Mouse (Mus musculus) kidney, embryonic 14.5 days (tissue): ENCODE data around the gene Gm3415. TPM values are rescaled to one million over a fixed set of nuclear protein-coding genes. Genes with fewer than 3 reads are reported as not detected.

Experiments
- ATAC-seq: fragments of 200-750 bp; cut with Nextera tagmentation; 2 replicates; pipeline ENCODE4 v1.8.0; 2017; ENCODE audit warnings: moderate number of reproducible peaks, mild to moderate bottlenecking, moderate TSS enrichment, moderate library complexity; ENCODE audit not compliant: low FRiP score, low TSS enrichment
- H3K27ac ChIP-seq: fragments of 300-500 bp; sonication (generic); 2 replicates; pipeline ENCODE4 v1.5.1; 2014; ENCODE audit warnings: low read depth, mild to moderate bottlenecking, low read length, moderate library complexity, mixed read lengths
- H3K27me3 ChIP-seq: fragments of 300-500 bp; sonication (generic); 2 replicates; pipeline ENCODE4 v1.6.1; 2014; ENCODE audit warnings: mild to moderate bottlenecking, low read length; ENCODE audit not compliant: control insufficient read depth, insufficient read depth
- H3K36me3 ChIP-seq: fragments of 300-500 bp; sonication (generic); 2 replicates; pipeline ENCODE4 v1.6.1; 2014; ENCODE audit warnings: low read length, mixed read lengths; ENCODE audit not compliant: control insufficient read depth, insufficient read depth
- H3K4me1 ChIP-seq: fragments of 300-500 bp; sonication (generic); 2 replicates; pipeline ENCODE4 v1.6.1; 2014; ENCODE audit warnings: low read length, mixed read lengths; ENCODE audit not compliant: control insufficient read depth, insufficient read depth
- H3K4me2 ChIP-seq: fragments of 300-500 bp; sonication (generic); replicated peaks from 2 replicates; pipeline ENCODE4 v1.6.1; 2014; ENCODE audit warnings: low read depth, mild to moderate bottlenecking, low read length
- H3K4me3 ChIP-seq: fragments of 300-500 bp; sonication (generic); 2 replicates; pipeline ENCODE4 v1.5.1; 2014; ENCODE audit warnings: mild to moderate bottlenecking, low read length
- H3K9ac ChIP-seq: fragments of 300-500 bp; sonication (generic); 2 replicates; pipeline ENCODE4 v1.6.1; 2014; ENCODE audit warnings: low read depth, mild to moderate bottlenecking, low read length, moderate library complexity
- H3K9me3 ChIP-seq: fragments of 300-500 bp; sonication (generic); 2 replicates; pipeline ENCODE4 v1.6.1; 2016; ENCODE audit warnings: low read length; ENCODE audit not compliant: control insufficient read depth
- WGBS: fragments of 180-500 bp; shearing (Covaris S2); extraction: QIAGEN DNeasy Blood & Tissue Kit; methylation state at CpG from one replicate; pipeline ENCODE4 v1.1.7; 2014; 5-methylcytosine and 5-hydroxymethylcytosine counted together
- polyA plus RNA-seq: library from polyadenylated mRNA; unstranded; fragments of >200 nt; fragmentation: Nextera tagmentation; extraction: Ambion mirVana; gene quantifications from 2 replicates; pipeline ENCODE4 v1.2.1, GENCODE M21; 2014

The Gm3415 gene
- polyA plus RNA-seq, 1 experiment from 2014 or later = not detected

- no peaks in the 10 kb centered on the region for H3K36me3 ChIP-seq
- no peaks in the 10 kb centered on the region for H3K27me3 ChIP-seq
- ATAC-seq = no peak
- WGBS = 91% methylated on average over 3 of the region's 3 CpGs
- H3K27ac ChIP-seq = no peak overlapping the region
- H3K4me2 ChIP-seq = no peak overlapping the region
- H3K9ac ChIP-seq = no peak overlapping the region
- no peaks in the 10 kb centered on the region for H3K9me3 ChIP-seq
- no peak overlapping the region for H3K4me3 ChIP-seq
- H3K4me1 ChIP-seq = no peaks in the 10 kb centered on the region
Observed at GRCm38 (mm10) chr5:146576668-146577067, 20.7 kb downstream of the Gm3415 start.

DNA sequence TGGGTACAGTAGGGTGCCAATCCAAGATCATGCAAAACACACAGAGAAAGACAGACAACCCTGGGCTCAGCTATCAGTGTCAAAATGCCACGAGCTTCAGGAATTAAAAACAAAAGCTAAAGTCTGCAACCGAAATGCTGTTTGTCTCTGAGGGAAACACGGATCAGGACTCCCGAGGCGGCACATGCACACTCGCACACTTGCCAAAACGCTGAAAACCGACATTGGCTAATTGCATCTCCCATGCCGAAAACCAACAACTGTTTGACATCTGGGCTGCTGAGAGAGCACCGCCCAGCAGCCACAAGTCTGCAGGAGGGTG lies 28.2 kb downstream of the Gm3415 start:
- peak; percentile 10; the same call in 1 of the 2 replicates for ATAC-seq
- peaks cover 12% of the 10 kb centered on the region for H3K4me1 ChIP-seq
- peak overlapping the region; percentile 99 for H3K4me2 ChIP-seq
- 5% methylated on average over 10 of the region's 10 CpGs for WGBS
- H3K27me3 ChIP-seq = peaks cover 20% of the 10 kb centered on the region
- no peaks in the 10 kb centered on the region for H3K36me3 ChIP-seq
- no peaks in the 10 kb centered on the region for H3K9me3 ChIP-seq
- peak overlapping the region; percentile 50 for H3K4me3 ChIP-seq
- H3K9ac ChIP-seq = no peak overlapping the region
- no peak overlapping the region for H3K27ac ChIP-seq

GRCm38 (mm10) chr5:146584478-146585306 lies 28.8 kb downstream of the Gm3415 start, which contains the start of gene Gpr12:
Gpr12 (minus strand) TSS chr5:146585239.
- no peak within 1 kb of the TSS for H3K27ac ChIP-seq
- peak within 1 kb of the TSS; percentile 99 for H3K4me2 ChIP-seq
- H3K4me3 ChIP-seq = peak within 1 kb of the TSS; percentile 50
- H3K9ac ChIP-seq = peak within 1 kb of the TSS; percentile 51
- peak; percentile 75 for ATAC-seq
- under 1% methylated on average over 50 of the region's 64 CpGs for WGBS
- no peaks in the 10 kb centered on the region for H3K36me3 ChIP-seq
- peaks cover 12% of the 10 kb centered on the region for H3K4me1 ChIP-seq
- no peaks in the 10 kb centered on the region for H3K9me3 ChIP-seq
- H3K27me3 ChIP-seq = peaks cover 20% of the 10 kb centered on the region

DNA sequence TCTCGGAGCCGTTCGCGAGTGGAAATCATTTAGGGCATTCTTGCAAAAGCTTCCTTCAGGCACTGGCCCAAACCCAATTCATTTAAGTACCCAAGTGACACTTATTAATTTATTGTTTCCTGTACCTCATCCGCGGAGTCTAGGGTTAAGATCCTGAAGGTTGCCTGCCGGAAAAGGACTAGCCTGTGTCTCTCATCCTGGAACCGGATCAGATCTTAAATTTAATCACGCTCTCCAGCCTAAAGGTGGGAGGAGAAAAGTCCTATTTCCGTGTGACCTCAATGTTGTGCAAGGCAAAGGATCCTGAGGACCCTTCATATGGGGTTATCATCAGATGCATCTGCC lies 29.3 kb downstream of the Gm3415 start:
- H3K4me2 ChIP-seq = peak overlapping the region; percentile 99
- H3K9ac ChIP-seq = no peak overlapping the region
- H3K36me3 ChIP-seq = no peaks in the 10 kb centered on the region
- no peak overlapping the region for H3K27ac ChIP-seq
- no peaks in the 10 kb centered on the region for H3K9me3 ChIP-seq
- H3K27me3 ChIP-seq = peaks cover 20% of the 10 kb centered on the region
- H3K4me3 ChIP-seq = peak overlapping the region; percentile 50
- peaks cover 12% of the 10 kb centered on the region for H3K4me1 ChIP-seq
- WGBS = 0% methylated on average over 10 of the region's 10 CpGs
- ATAC-seq = peak; percentile 60; the same call in 1 of the 2 replicates

DNA sequence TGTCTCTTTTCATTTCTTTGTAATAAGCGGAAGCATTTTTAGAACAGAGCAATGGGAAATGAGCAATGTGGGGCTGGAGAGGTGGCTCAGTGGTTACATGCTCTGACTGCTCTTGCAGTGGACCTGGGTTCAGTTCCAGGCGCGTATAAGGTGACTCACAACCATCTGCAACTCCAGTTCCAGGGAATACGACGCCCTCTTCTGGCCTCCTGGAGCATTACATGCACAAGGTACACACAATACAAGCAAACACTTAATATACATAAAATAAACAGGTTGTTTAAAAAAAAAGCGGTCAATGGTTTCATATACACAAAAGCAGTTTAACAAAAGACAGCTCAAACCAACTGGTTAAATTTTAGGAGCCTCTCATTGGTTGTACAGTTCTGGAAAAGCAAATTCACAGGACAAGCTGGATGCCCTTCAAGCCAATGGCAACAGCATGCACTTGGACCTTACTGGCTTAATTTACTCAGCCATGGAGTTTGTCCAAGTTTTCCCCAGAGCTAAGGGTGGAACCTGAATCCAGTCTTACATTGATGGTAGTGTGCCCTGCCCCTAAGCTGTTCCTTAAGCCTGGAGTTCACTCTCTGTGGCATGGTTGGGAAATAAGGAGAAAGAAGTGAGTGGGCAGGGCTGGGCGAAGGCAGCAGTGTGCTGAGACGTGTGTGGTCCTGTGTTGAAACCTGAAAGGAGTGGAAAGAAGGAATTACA lies 30.6 kb downstream of the Gm3415 start:
- no peaks in the 10 kb centered on the region for H3K9me3 ChIP-seq
- no peak for ATAC-seq
- H3K27me3 ChIP-seq = peaks cover 20% of the 10 kb centered on the region
- H3K4me3 ChIP-seq = no peak overlapping the region
- H3K4me2 ChIP-seq = no peak overlapping the region
- H3K36me3 ChIP-seq = no peaks in the 10 kb centered on the region
- H3K27ac ChIP-seq = no peak overlapping the region
- H3K4me1 ChIP-seq = peaks cover 12% of the 10 kb centered on the region
- WGBS = 72% methylated on average over 8 of the region's 8 CpGs
- H3K9ac ChIP-seq = no peak overlapping the region

DNA sequence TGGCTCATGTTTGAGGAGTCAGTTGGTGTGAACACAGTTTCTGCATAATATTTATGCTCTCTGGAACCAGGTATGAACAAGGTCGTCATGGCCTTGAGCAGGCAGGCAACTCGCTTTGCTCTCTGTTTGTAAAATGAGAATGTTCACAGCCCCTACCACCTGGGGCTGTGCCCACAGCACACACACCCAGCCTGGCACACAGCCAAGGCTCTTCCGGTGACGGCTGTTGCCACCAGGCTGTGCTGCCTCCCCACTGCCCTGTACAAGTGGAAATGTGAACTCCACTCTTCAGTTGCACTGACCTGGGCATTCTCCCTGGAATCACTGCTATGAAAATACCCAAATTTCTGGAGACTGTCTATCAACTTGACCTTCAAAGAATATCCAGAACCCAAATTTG lies 35.1 kb downstream of the Gm3415 start:
- ATAC-seq = no peak
- Histone ChIP-seq H3K27me3 (peaks cover 5% of the 10 kb centered on the region), H3K4me3 (no peak overlapping the region), H3K36me3 (no peaks in the 10 kb centered on the region), H3K4me2 (no peak overlapping the region), H3K27ac (no peak overlapping the region), H3K9me3 (no peaks in the 10 kb centered on the region), H3K4me1 (no peaks in the 10 kb centered on the region), H3K9ac (no peak overlapping the region)
- WGBS = 71% methylated on average over 4 of the region's 4 CpGs

GRCm38 (mm10) chr5:146591636-146592035 lies 35.7 kb downstream of the Gm3415 start:
- Histone ChIP-seq H3K36me3 (no peaks in the 10 kb centered on the region), H3K4me3 (no peak overlapping the region), H3K4me1 (no peaks in the 10 kb centered on the region), H3K9ac (no peak overlapping the region), H3K27me3 (no peaks in the 10 kb centered on the region), H3K4me2 (no peak overlapping the region), H3K9me3 (no peaks in the 10 kb centered on the region), H3K27ac (no peak overlapping the region)
- WGBS = 92% methylated on average over 4 of the region's 4 CpGs
- ATAC-seq = no peak

DNA sequence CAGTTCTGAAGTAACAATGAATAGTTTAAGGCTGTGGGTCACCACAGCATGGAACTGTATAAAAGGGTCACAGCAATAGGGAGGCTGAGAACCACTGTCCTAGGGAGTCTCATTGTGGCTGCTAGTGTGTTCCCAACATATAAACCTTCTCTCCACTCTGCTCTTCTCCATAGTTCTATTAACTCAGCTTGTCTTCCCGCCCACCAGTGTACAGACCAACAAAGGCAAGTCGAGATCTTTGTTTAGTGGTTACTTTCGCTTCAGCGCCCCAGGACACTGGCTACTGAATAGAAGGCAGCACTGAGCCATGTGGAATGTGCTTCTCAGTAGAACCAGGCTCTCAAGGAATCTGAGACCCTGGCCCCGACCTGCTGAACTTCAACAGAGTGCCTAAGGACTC lies 36.6 kb downstream of the Gm3415 start:
- Histone ChIP-seq H3K9ac (no peak overlapping the region), H3K27me3 (no peaks in the 10 kb centered on the region), H3K27ac (no peak overlapping the region), H3K36me3 (no peaks in the 10 kb centered on the region), H3K4me1 (no peaks in the 10 kb centered on the region), H3K4me3 (no peak overlapping the region), H3K4me2 (no peak overlapping the region), H3K9me3 (no peaks in the 10 kb centered on the region)
- ATAC-seq = no peak
- 65% methylated on average over 5 of the region's 5 CpGs for WGBS
